Mouse (Mus musculus) bone marrow macrophage, adult 2 months (primary cell): ENCODE results near the gene H2-Oa. TPM values are rescaled to one million over a fixed set of nuclear protein-coding genes. Genes with fewer than 3 reads are reported as not detected.

ENCODE experiments used
- H3K27ac ChIP-seq: 2 replicates; pipeline ENCODE4 v1.5.1; 2012; ENCODE audit warnings: low read depth, low read length; ENCODE audit not compliant: insufficient read depth
- H3K4me1 ChIP-seq: 2 replicates; pipeline ENCODE4 v1.6.1; 2012; ENCODE audit warnings: low read length; ENCODE audit not compliant: control insufficient read depth, insufficient read depth
- H3K4me3 ChIP-seq: 2 replicates; pipeline ENCODE4 v1.5.1; 2012; ENCODE audit warnings: mild to moderate bottlenecking, low read length, moderate library complexity; ENCODE audit not compliant: insufficient read depth
- CTCF ChIP-seq: IDR thresholded peaks from 2 replicates; pipeline ENCODE4 v1.5.1; 2012; ENCODE audit warnings: low read depth, mild to moderate bottlenecking, low read length, moderate library complexity
- POLR2A ChIP-seq: IDR thresholded peaks from 2 replicates; pipeline ENCODE4 v1.6.1; 2012; ENCODE audit warnings: mild to moderate bottlenecking, low read depth, low read length, borderline replicate concordance
- polyA plus RNA-seq: library from polyadenylated mRNA; stranded (reverse); fragments of >200 nt; gene quantifications from 2 replicates; pipeline ENCODE4 v1.2.4, GENCODE M21; 2012; ENCODE audit not compliant: missing spikeins, insufficient read depth, insufficient read length

Gene H2-Oa
- polyA plus RNA-seq, 1 experiment: not detected

DNA sequence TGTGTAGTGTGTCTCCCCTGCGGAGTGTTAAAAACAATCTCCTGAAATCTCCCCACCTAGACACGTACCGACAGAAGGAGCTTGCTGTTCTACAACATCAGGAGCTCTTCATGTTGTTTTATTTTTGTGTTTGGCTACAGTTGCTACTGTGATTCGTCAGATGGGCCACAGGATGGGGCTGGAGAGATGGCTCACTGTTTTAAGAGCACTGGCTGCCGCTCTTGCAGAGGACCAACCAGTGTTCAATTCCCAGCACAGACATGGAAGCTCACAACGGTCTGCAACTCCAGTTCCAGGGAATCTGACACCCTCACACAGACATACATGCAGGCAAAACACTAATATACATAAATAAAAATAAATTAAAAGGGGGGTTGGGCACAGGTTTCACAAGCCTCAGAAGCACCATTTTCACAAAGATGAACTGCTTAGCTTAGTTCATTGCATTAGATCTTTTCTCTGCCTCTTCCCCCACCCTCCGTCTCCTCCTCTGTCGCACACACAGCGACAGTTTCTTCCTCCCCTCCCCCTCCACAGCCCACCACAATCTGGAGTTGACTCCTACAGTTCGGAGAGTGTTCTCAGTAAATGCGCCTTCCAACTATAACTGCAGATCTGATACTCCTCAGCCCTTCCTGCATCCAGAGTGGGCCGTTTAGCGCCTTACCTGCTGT, 36.3 kb downstream of the H2-Oa start:
- no peak overlapping the region for H3K27ac ChIP-seq
- peaks cover 26% of the 10 kb centered on the region for H3K4me1 ChIP-seq
- H3K4me3 ChIP-seq: no peak overlapping the region
- no peak for TF ChIP-seq CTCF
- TF ChIP-seq POLR2A: no peak

- TF ChIP-seq POLR2A: no peak
- TF ChIP-seq CTCF: no peak
- Histone ChIP-seq H3K27ac (no peak overlapping the region), H3K4me1 (peaks cover 26% of the 10 kb centered on the region), H3K4me3 (no peak overlapping the region)
Observed at GRCm38 (mm10) chr17:34128944-34129791, 37.0 kb downstream of the H2-Oa start.

DNA sequence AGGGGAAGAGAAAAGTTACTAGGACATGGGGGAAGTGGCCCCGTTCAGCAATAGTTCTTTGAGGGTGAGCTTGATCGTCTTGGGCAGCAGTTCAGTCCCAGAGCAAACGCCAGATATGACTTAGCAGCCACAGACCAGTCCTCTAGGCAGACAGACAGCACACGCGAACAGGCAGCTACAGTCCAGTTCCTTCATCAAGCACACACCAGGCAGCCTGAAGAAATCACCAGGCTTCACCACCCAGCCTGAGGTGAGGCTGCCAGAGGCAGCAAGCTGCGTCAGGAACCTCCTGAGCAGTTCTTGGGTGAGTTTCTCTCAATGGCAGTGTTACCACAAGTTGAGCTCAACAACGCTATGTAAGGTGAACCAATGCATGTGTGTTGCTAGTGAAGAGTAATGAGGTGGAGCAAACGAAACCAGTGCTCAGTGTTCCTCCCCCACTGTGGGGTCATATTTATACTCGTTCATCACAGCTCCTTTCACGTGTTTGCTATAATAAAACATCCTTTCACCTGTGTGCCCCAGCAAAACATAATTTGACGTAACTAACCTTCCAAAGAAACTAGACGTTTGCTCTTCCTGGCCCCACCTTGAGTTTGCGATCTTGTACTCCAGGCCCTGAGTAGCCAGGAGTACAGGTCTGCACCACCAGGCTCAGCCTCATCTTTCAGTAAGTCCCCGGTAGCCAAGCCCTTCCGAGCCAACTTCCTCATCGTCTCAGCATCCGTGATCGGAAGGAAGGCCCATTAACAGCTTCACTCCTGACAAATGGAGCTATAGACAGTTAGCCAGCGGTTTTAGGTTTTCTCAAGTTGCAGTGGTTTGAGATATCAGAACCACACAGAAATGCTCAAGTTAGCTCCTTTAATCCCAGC, 38.2 kb downstream of the H2-Oa start:
- Histone ChIP-seq H3K4me1 (peaks cover 32% of the 10 kb centered on the region), H3K4me3 (no peak overlapping the region), H3K27ac (no peak overlapping the region)
- TF ChIP-seq CTCF: no peak
- TF ChIP-seq POLR2A: no peak

DNA sequence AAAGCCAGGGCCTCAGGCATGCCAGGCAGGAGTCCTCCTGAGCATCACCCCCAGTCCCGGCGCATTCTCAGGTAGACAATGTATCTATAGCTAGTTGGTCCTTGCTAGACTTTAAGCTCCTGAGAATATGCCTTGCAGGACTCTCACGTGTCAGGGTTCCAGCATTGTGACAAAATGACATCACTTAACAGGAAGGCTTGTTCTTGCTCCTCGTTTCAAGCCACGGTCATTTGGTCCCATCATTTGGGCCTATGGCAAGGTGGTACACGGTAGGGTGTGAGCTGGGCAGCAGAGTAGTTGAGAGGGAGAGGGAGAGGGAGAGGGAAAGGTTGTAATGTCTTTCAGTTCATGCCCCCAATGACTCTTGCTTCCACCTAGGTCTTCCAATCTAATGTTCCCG, 39.8 kb downstream of the H2-Oa start:
- H3K4me3 ChIP-seq: no peak overlapping the region
- H3K27ac ChIP-seq: no peak overlapping the region
- TF ChIP-seq CTCF (no peak), POLR2A (no peak)
- peaks cover 20% of the 10 kb centered on the region for H3K4me1 ChIP-seq

- TF ChIP-seq CTCF: no peak
- no peak for TF ChIP-seq POLR2A
- no peak overlapping the region for H3K4me3 ChIP-seq
- H3K4me1 ChIP-seq: peaks cover 8% of the 10 kb centered on the region
- H3K27ac ChIP-seq: no peak overlapping the region
Observed at GRCm38 (mm10) chr17:34133289-34133688, 41.1 kb downstream of the H2-Oa start.

GRCm38 (mm10) chr17:34134451-34134850, 42.3 kb downstream of the H2-Oa start:
- peaks cover 8% of the 10 kb centered on the region for H3K4me1 ChIP-seq
- no peak for TF ChIP-seq POLR2A
- TF ChIP-seq CTCF: no peak
- no peak overlapping the region for H3K27ac ChIP-seq
- H3K4me3 ChIP-seq: no peak overlapping the region

DNA sequence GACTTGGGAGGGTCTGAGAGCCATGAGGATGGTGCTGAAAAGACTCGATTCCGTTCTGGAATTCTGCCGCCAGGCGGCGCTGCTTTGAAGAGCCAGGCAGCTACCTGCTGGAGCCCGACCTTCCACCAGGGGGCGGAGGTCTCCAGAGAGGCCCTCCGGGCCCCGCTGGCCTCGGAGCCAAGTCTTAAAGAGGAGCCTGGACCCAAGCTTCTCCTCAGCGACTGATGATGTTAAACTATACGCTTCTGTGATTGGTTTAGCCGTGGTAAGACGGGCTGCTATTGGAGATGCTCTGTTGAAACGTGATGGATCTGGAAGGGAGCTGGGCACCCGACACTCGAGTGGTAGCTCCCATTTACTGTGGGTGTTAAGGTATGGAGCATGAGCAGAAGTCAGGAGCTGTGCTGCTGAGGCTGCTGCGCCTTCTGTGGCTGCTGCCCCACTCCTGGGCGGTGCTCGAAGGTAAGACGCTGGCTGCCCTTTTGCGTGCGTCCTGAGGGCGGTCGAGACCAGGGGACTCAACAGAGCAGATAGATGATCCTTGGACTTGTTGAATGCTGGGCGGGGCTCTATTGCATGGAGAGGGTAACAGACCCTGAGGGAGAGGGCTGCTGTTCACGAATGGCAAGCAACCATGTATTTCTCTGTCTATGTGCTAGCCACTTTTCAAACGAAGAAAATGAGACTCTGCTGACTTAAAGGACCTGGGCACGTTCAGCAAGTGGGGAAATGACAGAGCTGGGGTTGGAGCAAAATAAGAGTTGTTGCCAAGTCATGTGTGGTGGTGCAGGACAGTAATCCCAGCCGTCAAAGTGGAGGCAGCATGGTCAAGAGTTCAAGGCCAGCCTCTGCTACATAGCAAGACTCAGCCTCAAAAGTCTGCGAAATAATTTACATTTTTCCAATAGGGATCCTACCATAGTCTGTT, 43.4 kb downstream of the H2-Oa start:
- Histone ChIP-seq H3K27ac (no peak overlapping the region), H3K4me3 (peak overlapping the region; percentile 53), H3K4me1 (peaks cover 8% of the 10 kb centered on the region)
- TF ChIP-seq POLR2A (no peak), CTCF (peak; percentile 100)

DNA sequence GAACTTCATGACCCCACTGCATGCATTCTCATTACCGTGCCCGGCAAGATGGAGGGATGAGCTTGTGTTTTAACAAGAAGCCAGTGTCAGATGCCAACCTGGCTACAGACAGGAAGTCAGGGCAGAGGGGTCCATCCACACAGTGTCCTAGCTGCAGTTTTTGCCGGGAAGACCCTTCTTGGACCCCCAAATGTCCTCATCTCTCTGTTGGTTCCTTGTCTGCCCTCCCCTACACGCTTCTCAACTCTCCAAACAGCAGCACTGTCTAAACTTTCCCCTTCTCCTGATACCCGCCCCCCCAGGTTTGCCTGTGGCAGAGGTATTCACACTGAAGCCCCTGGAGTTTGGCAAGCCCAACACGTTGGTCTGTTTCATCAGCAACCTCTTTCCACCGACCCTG, 45.5 kb downstream of the H2-Oa start:
- Histone ChIP-seq H3K4me1 (peaks cover 19% of the 10 kb centered on the region), H3K4me3 (no peak overlapping the region), H3K27ac (no peak overlapping the region)
- no peak for TF ChIP-seq POLR2A
- no peak for TF ChIP-seq CTCF

DNA sequence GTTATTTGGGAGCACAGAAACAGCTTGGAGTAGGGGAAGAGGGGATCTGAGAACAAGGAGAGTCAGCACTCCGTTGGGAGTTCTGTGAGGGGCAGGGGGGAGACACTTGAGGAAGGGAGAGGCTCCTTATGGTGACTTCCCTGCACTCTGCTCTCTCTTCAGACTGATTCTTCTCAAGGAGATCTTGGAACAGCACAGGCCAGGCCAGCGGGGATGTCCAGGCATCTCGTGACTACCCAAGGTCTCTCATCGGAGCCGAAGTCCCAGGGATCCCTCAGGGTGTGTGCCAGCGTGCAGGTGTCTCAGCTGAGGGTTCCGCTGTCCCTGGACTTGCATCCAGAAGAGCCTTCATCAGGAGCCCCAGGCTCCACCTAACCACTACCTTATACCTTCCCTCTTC, 46.5 kb downstream of the H2-Oa start:
- Histone ChIP-seq H3K4me3 (no peak overlapping the region), H3K27ac (no peak overlapping the region), H3K4me1 (peaks cover 26% of the 10 kb centered on the region)
- TF ChIP-seq POLR2A (no peak), CTCF (no peak)
